In the genomic region with DNA sequence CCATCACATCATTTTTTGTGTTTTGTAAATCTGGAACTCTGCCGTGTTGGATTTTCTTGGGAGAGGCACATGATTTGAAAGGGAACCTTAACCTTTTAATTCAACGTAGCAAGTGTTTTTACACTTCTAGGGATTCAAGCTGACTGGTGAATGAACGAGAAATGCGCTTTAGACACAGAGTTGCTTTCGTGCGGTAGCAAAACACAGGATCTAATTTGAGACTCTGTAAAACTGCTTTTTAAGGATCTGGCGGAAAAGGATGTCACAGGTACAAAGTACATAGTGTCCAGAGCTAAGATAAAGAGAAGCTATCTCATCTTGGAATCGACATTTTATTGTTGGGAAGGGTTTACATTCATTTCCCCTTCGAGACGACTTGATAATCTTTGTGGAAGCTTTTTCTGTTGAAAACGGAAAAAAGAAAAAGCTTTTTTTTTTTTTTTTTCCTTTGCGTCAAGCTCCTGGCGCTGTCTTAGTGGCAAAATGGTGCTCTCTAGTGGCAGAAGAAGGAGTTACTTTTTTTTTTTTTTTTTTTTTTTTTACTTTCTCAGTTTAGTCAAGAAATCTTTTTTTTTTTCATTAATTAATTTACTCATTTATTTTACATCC, we compare ENCODE assay signal across 7 mouse cellular contexts. TPM values are rescaled to one million over a fixed set of nuclear protein-coding genes. Genes with fewer than 3 reads are reported as not detected.
DNase-seq lines count a peak whose midpoint lies in the region; ATAC-seq lines count a peak whose summit lies in the region.

No protein-coding gene starts in this region.

- ATAC-seq in lung, embryonic 15.5 days (ENCODE audit: borderline replicate concordance, extremely low read depth, low FRiP score, low TSS enrichment): no peak
- peak; percentile 36; the same call in 1 of the 2 replicates for ATAC-seq in common myeloid progenitor, adult 5-6 weeks (replicated peaks; ENCODE audit: low read depth, poor library complexity, severe bottlenecking)
- ATAC-seq in hindbrain, embryonic 14.5 days (ENCODE audit: low FRiP score): no peak

- no peak for DNase-seq in lung, postnatal 36 days
- DNase-seq in hindbrain, embryonic 14.5 days (ENCODE audit: low spot score): peak; percentile 73
- DNase-seq in naive thymus-derived CD4-positive, alpha-beta T cell, adult 2 months (ENCODE audit: low read depth): peak; percentile 55
- DNase-seq in gastrocnemius, postnatal 36 days: no peak
- DNase-seq in frontal cortex, postnatal 14 days (ENCODE audit: low spot score in 2 of 2): no peak

- peak overlapping the region; percentile 33 for H3K4me3 ChIP-seq in lung, embryonic 15.5 days
- H3K4me3 ChIP-seq in hindbrain, embryonic 14.5 days (replicated peaks; ENCODE audit: low read length): peak overlapping the region; percentile 21

- H3K36me3 ChIP-seq in lung, embryonic 15.5 days: no peaks in the 10 kb centered on the region
- H3K36me3 ChIP-seq in hindbrain, embryonic 14.5 days (replicated peaks; ENCODE audit: control insufficient read depth, insufficient read depth): no peaks in the 10 kb centered on the region

- H3K9me3 ChIP-seq in lung, embryonic 15.5 days: no peaks in the 10 kb centered on the region
- H3K9me3 ChIP-seq in hindbrain, embryonic 14.5 days (ENCODE audit: control insufficient read depth, low read length): no peaks in the 10 kb centered on the region

- 0 out of 2 replicates have a peak, but pooled peaks cover 2% of the 10 kb centered on the region for H3K4me1 ChIP-seq in lung, embryonic 15.5 days
- H3K4me1 ChIP-seq in hindbrain, embryonic 14.5 days (replicated peaks; ENCODE audit: control insufficient read depth, insufficient read depth, low read length): no peaks in the 10 kb centered on the region

- 0 out of 2 replicates have a peak overlapping the region, but pooled peaks have one; percentile 27 for H3K9ac ChIP-seq in lung, embryonic 15.5 days
- H3K9ac ChIP-seq in hindbrain, embryonic 14.5 days: peak overlapping the region; percentile 24; the same call in 1 of the 2 replicates

- intact Hi-C loops in gastrocnemius, postnatal 36 days (cut with DNase I): loop anchor here (2.0 kb wide), 1 partner anchor 448 kb away; no protein-coding TSS in a partner anchor

- H3K4me2 ChIP-seq in lung, embryonic 15.5 days: peak overlapping the region; percentile 56
- H3K4me2 ChIP-seq in hindbrain, embryonic 14.5 days (replicated peaks): peak overlapping the region; percentile 55

- WGBS in lung, embryonic 15.5 days: 11% methylated on average over 13 of the region's 13 CpGs
- 19% methylated on average over 13 of the region's 13 CpGs for WGBS in hindbrain, embryonic 14.5 days

- no peak overlapping the region for H3K27ac ChIP-seq in lung, embryonic 15.5 days
- no peak overlapping the region for H3K27ac ChIP-seq in hindbrain, embryonic 14.5 days

- no peaks in the 10 kb centered on the region for H3K27me3 ChIP-seq in lung, embryonic 15.5 days
- no peaks in the 10 kb centered on the region for H3K27me3 ChIP-seq in hindbrain, embryonic 14.5 days (ENCODE audit: control insufficient read depth, insufficient read depth, low read length)

RNA-seq across cellular contexts. Expression of a gene that starts 23.6 kb away (rescaled TPM):
- polyA plus RNA-seq in lung, embryonic 15.5 days (2015; fragmentation: Nextera tagmentation; extraction: Ambion mirVana): 1.4 TPM in 2 replicates
- total RNA-seq in common myeloid progenitor, adult 5-6 weeks (2017): not detected in 2 replicates
- polyA plus RNA-seq in hindbrain, embryonic 14.5 days (2014; fragmentation: Nextera tagmentation; extraction: Ambion mirVana): 0.20 and 0.53 TPM in 2 replicates
- total RNA-seq in gastrocnemius, postnatal 36 days (2021): under 1 TPM; 0.10 to 0.13 TPM

Comparison
In these comparisons a context has a peak if more than half of its experiments do, and no peak if none do; other contexts are left out.
1. DNase-seq: peak in hindbrain, embryonic 14.5 days (single experiment) and naive thymus-derived CD4-positive, alpha-beta T cell, adult 2 months (single experiment); none in lung, postnatal 36 days (single experiment), gastrocnemius, postnatal 36 days (0 of 2) and frontal cortex, postnatal 14 days (0 of 2).